Mouse (Mus musculus) midbrain, embryonic 10.5 days (tissue): ENCODE data around the gene Hist1h3h. TPM values are rescaled to one million over a fixed set of nuclear protein-coding genes. Genes with fewer than 3 reads are reported as not detected.
"Not testable (repeated sequence)": the region's sequence is repeated elsewhere in the genome, so short reads cannot be mapped to it uniquely, and the experiment has no call there.

Experiments
- DNase-seq: peaks from one replicate; pipeline ENCODE4 v3.0.0-alpha.2; 2017; ENCODE audit warnings: low spot score
- H3K27ac ChIP-seq: fragments of 300-500 bp; sonication (generic); replicated peaks from 2 replicates; pipeline ENCODE4 v1.5.1; 2016; ENCODE audit warnings: mild to moderate bottlenecking
- H3K27me3 ChIP-seq: fragments of 300-500 bp; sonication (generic); 2 replicates; pipeline ENCODE4 v1.6.1; 2016; ENCODE audit warnings: low read depth, mild to moderate bottlenecking; ENCODE audit not compliant: poor library complexity, severe bottlenecking
- H3K36me3 ChIP-seq: fragments of 300-500 bp; sonication (generic); 2 replicates; pipeline ENCODE4 v1.6.1; 2016; ENCODE audit warnings: mild to moderate bottlenecking, moderate library complexity
- H3K4me1 ChIP-seq: fragments of 300-500 bp; sonication (generic); 2 replicates; pipeline ENCODE4 v1.6.1; 2016
- H3K4me3 ChIP-seq: fragments of 300-500 bp; sonication (generic); 2 replicates; pipeline ENCODE4 v1.5.1; 2016; ENCODE audit warnings: mild to moderate bottlenecking, moderate library complexity
- H3K9me3 ChIP-seq: fragments of 300-500 bp; sonication (generic); replicated peaks from 2 replicates; pipeline ENCODE4 v1.6.1; 2016; ENCODE audit warnings: mild to moderate bottlenecking
- WGBS: fragments of 180-500 bp; shearing (Covaris S2); methylation state at CpG from one replicate; pipeline ENCODE4 v1.1.7; 2016; 5-methylcytosine and 5-hydroxymethylcytosine counted together
- polyA plus RNA-seq: library from polyadenylated mRNA; unstranded; fragments of >200 nt; fragmentation: Nextera tagmentation; extraction: Ambion mirVana; gene quantifications from 2 replicates; pipeline ENCODE4 v1.2.1, GENCODE M21; 2016

Hist1h3h gene
- polyA plus RNA-seq, 1 experiment from 2014 or later, result 11.3 TPM

GRCm38 (mm10) chr13:21718381-21719080 is 1.1 kb downstream of the Hist1h3h start:
- Histone ChIP-seq H3K36me3 (no peaks in the 10 kb centered on the region), H3K4me3 (peak overlapping the region; percentile 56), H3K9me3 (no peaks in the 10 kb centered on the region), H3K4me1 (peaks cover 47% of the 10 kb centered on the region), H3K27ac (peak overlapping the region; percentile 87), H3K27me3 (no peaks in the 10 kb centered on the region)
- DNase-seq, result peak; percentile 37
- WGBS, result 55% methylated on average over 4 of the region's 4 CpGs

- 2% methylated on average over 26 of the region's 44 CpGs for WGBS
- Histone ChIP-seq H3K4me3 (peak overlapping the region; percentile 54), H3K4me1 (peaks cover 38% of the 10 kb centered on the region), H3K27ac (peak overlapping the region; percentile 97)
- not testable (repeated sequence) for H3K27me3 ChIP-seq, H3K36me3 ChIP-seq, H3K9me3 ChIP-seq
- peak; percentile 54 for DNase-seq
Measured at GRCm38 (mm10) chr13:21721107-21721756, 3.8 kb downstream of the Hist1h3h start.

GRCm38 (mm10) chr13:21721757-21722372 is 4.4 kb downstream of the Hist1h3h start, which contains the start of gene Hist1h2bm:
Gene Hist1h2bm (plus strand): TSS chr13:21722044.
- peak within 1 kb of the TSS; percentile 97 for H3K27ac ChIP-seq
- H3K36me3 ChIP-seq, H3K27me3 ChIP-seq, H3K9me3 ChIP-seq: not testable (repeated sequence)
- H3K4me1 ChIP-seq, result peaks cover 43% of the 10 kb centered on the region
- peak; percentile 79 for DNase-seq
- WGBS, result under 1% methylated on average over 37 of the region's 37 CpGs
- peak within 1 kb of the TSS; percentile 54 for H3K4me3 ChIP-seq

GRCm38 (mm10) chr13:21722373-21722925 is 5.0 kb downstream of the Hist1h3h start:
- DNase-seq, result peak; percentile 40
- H3K36me3 ChIP-seq, result no peaks in the 10 kb centered on the region
- WGBS, result 2% methylated on average over 11 of the region's 11 CpGs
- peak overlapping the region; percentile 97 for H3K27ac ChIP-seq
- no peaks in the 10 kb centered on the region for H3K27me3 ChIP-seq
- H3K9me3 ChIP-seq, result no peaks in the 10 kb centered on the region
- peak overlapping the region; percentile 54 for H3K4me3 ChIP-seq
- peaks cover 48% of the 10 kb centered on the region for H3K4me1 ChIP-seq

GRCm38 (mm10) chr13:21722993-21723836 is 5.8 kb downstream of the Hist1h3h start:
- Histone ChIP-seq H3K4me1 (peaks cover 54% of the 10 kb centered on the region), H3K9me3 (no peaks in the 10 kb centered on the region), H3K27ac (peak overlapping the region; percentile 97), H3K27me3 (no peaks in the 10 kb centered on the region), H3K36me3 (no peaks in the 10 kb centered on the region), H3K4me3 (peak overlapping the region; percentile 54)
- peak; percentile 34 for DNase-seq
- 38% methylated on average over 5 of the region's 5 CpGs for WGBS

GRCm38 (mm10) chr13:21727948-21728572 is 10.6 kb downstream of the Hist1h3h start:
- 23% methylated on average over 11 of the region's 11 CpGs for WGBS
- no peaks in the 10 kb centered on the region for H3K27me3 ChIP-seq
- H3K4me1 ChIP-seq, result peaks cover 23% of the 10 kb centered on the region
- H3K9me3 ChIP-seq, result no peaks in the 10 kb centered on the region
- H3K4me3 ChIP-seq, result peak overlapping the region; percentile 24
- H3K27ac ChIP-seq, result peak overlapping the region; percentile 82
- no peaks in the 10 kb centered on the region for H3K36me3 ChIP-seq
- DNase-seq, result peak; percentile 47

GRCm38 (mm10) chr13:21729544-21729943 is 12.1 kb downstream of the Hist1h3h start:
- Histone ChIP-seq H3K36me3 (no peaks in the 10 kb centered on the region), H3K4me3 (no peak overlapping the region), H3K4me1 (peaks cover 36% of the 10 kb centered on the region), H3K9me3 (no peaks in the 10 kb centered on the region), H3K27ac (no peak overlapping the region), H3K27me3 (no peaks in the 10 kb centered on the region)
- DNase-seq, result no peak
- WGBS, result 74% methylated on average over 1 of the region's 1 CpGs

GRCm38 (mm10) chr13:21733466-21733865 is 16.0 kb downstream of the Hist1h3h start:
- peak overlapping the region; percentile 60; the same call in 1 of the 2 replicates for H3K4me3 ChIP-seq
- peak overlapping the region; percentile 99 for H3K27ac ChIP-seq
- H3K27me3 ChIP-seq, result no peaks in the 10 kb centered on the region
- peaks cover 32% of the 10 kb centered on the region for H3K4me1 ChIP-seq
- no peaks in the 10 kb centered on the region for H3K9me3 ChIP-seq
- WGBS, result 59% methylated on average over 5 of the region's 5 CpGs
- peak; percentile 48 for DNase-seq
- H3K36me3 ChIP-seq, result no peaks in the 10 kb centered on the region

- no peaks in the 10 kb centered on the region for H3K27me3 ChIP-seq
- H3K4me1 ChIP-seq, result peaks cover 32% of the 10 kb centered on the region
- peak; percentile 87 for DNase-seq
- H3K9me3 ChIP-seq, result no peaks in the 10 kb centered on the region
- no peaks in the 10 kb centered on the region for H3K36me3 ChIP-seq
- peak overlapping the region; percentile 60 for H3K4me3 ChIP-seq
- WGBS, result 0% methylated on average over 21 of the region's 21 CpGs
- H3K27ac ChIP-seq, result peak overlapping the region; percentile 99
Measured at GRCm38 (mm10) chr13:21734010-21734905, 16.8 kb downstream of the Hist1h3h start.

GRCm38 (mm10) chr13:21734906-21735767 is 17.7 kb downstream of the Hist1h3h start, which contains the start of gene Hist1h4j:
Gene Hist1h4j (plus strand): TSS chr13:21735064.
- H3K27me3 ChIP-seq, H3K9me3 ChIP-seq, H3K36me3 ChIP-seq: not testable (repeated sequence)
- H3K4me1 ChIP-seq, result peaks cover 32% of the 10 kb centered on the region
- peak; percentile 94 for DNase-seq
- peak within 1 kb of the TSS; percentile 60 for H3K4me3 ChIP-seq
- under 1% methylated on average over 52 of the region's 56 CpGs for WGBS
- peak within 1 kb of the TSS; percentile 99 for H3K27ac ChIP-seq
